ENCODE assay signal across 19 mouse cellular contexts in genomic region chr10:85451629-85452368, GRCm38 (mm10).
DNase-seq lines count a peak whose midpoint lies in the region; ATAC-seq and TF ChIP-seq lines count a peak whose summit lies in the region.
"Had no signal": no experiment of that assay in that cellular context is flagged by ENCODE, and none has a peak within 500 bp of the region (broad histone marks: within the 10 kb centered on the region; RNA-seq: fewer than 3 reads in every experiment).

No protein-coding gene starts in this region.

- DNase-seq in ES-CJ7 (ENCODE audit: low read depth, low spot score) = peak; percentile 91
- peak; percentile 48 for DNase-seq in embryo, embryonic 10.5 days (ENCODE audit: low spot score)
- no peak for DNase-seq in right cerebral cortex, postnatal 4 days
- no peak for DNase-seq in spleen, adult 18-20 months
- DNase-seq in frontal cortex, postnatal 14 days (ENCODE audit: low spot score in 2 of 2) = no peak
- DNase-seq: adrenal gland, postnatal 14 days; cerebellum, adult 2 months; gastrocnemius, postnatal 36 days; kidney, postnatal 14 days; liver, embryonic 13.5 days; thymus, postnatal 4 days had no signal

- no peak overlapping the region for H3K27ac ChIP-seq in ES-Bruce4 (ENCODE audit: insufficient read depth, low read length)
- H3K27ac ChIP-seq: embryonic facial prominence, embryonic 15.5 days; limb, embryonic 12.5 days; liver, embryonic 13.5 days had no signal

- no peak overlapping the region for H3K9ac ChIP-seq in ES-Bruce4 (ENCODE audit: low read depth, poor library complexity, severe bottlenecking)
- H3K9ac ChIP-seq: embryonic facial prominence, embryonic 15.5 days; heart, embryonic 12.5 days; limb, embryonic 12.5 days; liver, embryonic 13.5 days had no signal

- TF ChIP-seq POLR2A in ES-Bruce4 (IDR thresholded peaks at IDR 0.05; ENCODE audit: insufficient read depth, low read length) = no peak

- no peaks in the 10 kb centered on the region for H3K36me3 ChIP-seq in ES-Bruce4 (ENCODE audit: control insufficient read depth, insufficient read depth, low read length, poor library complexity, severe bottlenecking)
- H3K36me3 ChIP-seq: embryonic facial prominence, embryonic 15.5 days; heart, embryonic 12.5 days; limb, embryonic 12.5 days; liver, embryonic 13.5 days had no signal

- peaks cover 4% of the 10 kb centered on the region for H3K4me1 ChIP-seq in ES-Bruce4 (ENCODE audit: control insufficient read depth, insufficient read depth, low read length)
- H3K4me1 ChIP-seq: heart, embryonic 12.5 days; liver, embryonic 13.5 days had no signal

- no peaks in the 10 kb centered on the region for H3K27me3 ChIP-seq in ES-Bruce4 (ENCODE audit: control insufficient read depth, insufficient read depth, low read length, poor library complexity, severe bottlenecking)
- H3K27me3 ChIP-seq: limb, embryonic 12.5 days; liver, embryonic 13.5 days had no signal

- peak; percentile 75 for TF ChIP-seq EP300 in ES-Bruce4 (IDR thresholded peaks at IDR 0.05; ENCODE audit: insufficient read depth, low read depth, low read length)

- TF ChIP-seq CTCF in ES-Bruce4 (IDR thresholded peaks at IDR 0.05; ENCODE audit: low read depth, low read length) = no peak

- H3K9me3 ChIP-seq in ES-Bruce4 (replicated peaks; ENCODE audit: control insufficient read depth, insufficient read depth, low read length, poor library complexity, severe bottlenecking) = no peaks in the 10 kb centered on the region
- H3K9me3 ChIP-seq: embryonic facial prominence, embryonic 15.5 days; heart, embryonic 12.5 days; limb, embryonic 12.5 days; liver, embryonic 13.5 days had no signal

- peak; percentile 78 to 81 for ATAC-seq in hematopoietic stem cell, adult 5-6 weeks (replicated peaks in 1 of 2; ENCODE audit: insufficient read depth in 1 of 2, low FRiP score in 2 of 2, low TSS enrichment in 1 of 2, low read depth in 1 of 2, poor library complexity in 2 of 2, severe bottlenecking in 2 of 2)
- no peak for ATAC-seq in erythroid progenitor cell, adult 5-6 weeks (replicated peaks; ENCODE audit: low FRiP score, poor library complexity, severe bottlenecking)
- ATAC-seq: activated CD4-positive, CD25-positive, alpha-beta regulatory T cell, adult 4 months; intestine, postnatal 0 days had no signal

- H3K4me3 ChIP-seq in ES-Bruce4 (ENCODE audit: low read depth, low read length) = no peak overlapping the region
- H3K4me3 ChIP-seq: embryonic facial prominence, embryonic 15.5 days; heart, embryonic 12.5 days; limb, embryonic 12.5 days; liver, embryonic 13.5 days had no signal

Comparison
In these comparisons a context has a peak if more than half of its experiments do, and no peak if none do; other contexts are left out.
1. DNase-seq: peak in ES-CJ7 (single experiment) and embryo, embryonic 10.5 days (single experiment); none in right cerebral cortex, postnatal 4 days (single experiment), spleen, adult 18-20 months (0 of 2) and frontal cortex, postnatal 14 days (0 of 2).